Mouse (Mus musculus) neural tube, embryonic 10.5 days (tissue): Measurements from ENCODE around the gene Krtcap2.

Experiments used
- DNase-seq: peaks from one replicate; pipeline ENCODE4 v3.0.0-alpha.2; 2017; ENCODE audit warnings: low spot score; ENCODE audit errors: extremely low spot score

Gene Krtcap2

DNA sequence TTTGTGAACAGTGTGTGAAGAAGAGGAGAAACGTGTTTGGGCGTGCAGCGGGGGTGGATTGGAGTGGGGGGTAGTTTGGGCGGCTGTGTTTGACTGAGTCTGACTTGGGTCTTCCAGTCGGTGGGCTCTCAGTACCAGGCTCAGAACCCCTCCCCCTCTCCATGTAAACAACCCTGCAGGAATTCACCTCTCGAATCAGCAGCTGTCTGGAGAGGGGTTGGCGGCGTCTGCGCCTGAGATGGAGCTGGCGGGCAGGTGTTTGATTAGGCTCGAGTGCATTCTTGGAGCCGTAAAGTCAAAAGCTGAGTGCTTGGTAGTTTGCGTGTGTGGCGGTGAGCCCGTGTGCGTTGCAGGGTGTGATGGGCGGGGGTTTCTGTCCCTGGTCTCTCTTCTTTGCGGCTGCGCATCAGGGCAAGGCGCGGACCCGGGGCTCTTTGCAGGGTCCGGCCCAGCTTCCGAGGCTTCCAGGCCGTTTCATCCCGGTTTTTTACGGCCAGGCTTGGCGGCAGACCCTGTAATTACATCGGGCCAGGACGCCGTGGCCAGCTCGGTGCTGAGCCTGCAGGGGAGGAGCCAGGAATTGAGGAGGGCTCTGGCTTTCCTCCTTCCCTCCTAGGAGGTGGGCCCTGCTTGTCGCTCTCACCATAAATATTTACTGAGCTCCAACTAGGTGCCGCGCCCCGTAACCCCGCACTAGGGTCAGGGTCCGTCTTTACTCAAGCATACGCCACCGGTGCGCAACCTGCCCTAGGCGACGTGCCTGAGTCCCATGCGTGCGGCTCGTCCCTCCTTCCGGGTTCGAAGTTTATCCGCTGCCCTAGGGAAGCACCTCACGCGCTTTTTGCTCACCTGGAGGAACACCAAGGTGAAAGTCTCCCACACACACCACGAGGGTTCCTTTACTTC is 35.1 kb downstream of the Krtcap2 start, which contains the start of gene Efna1:
Efna1 (minus strand) TSS at position 537 of the 906 bp plus-strand sequence.
- DNase-seq: peak; percentile 61

DNA sequence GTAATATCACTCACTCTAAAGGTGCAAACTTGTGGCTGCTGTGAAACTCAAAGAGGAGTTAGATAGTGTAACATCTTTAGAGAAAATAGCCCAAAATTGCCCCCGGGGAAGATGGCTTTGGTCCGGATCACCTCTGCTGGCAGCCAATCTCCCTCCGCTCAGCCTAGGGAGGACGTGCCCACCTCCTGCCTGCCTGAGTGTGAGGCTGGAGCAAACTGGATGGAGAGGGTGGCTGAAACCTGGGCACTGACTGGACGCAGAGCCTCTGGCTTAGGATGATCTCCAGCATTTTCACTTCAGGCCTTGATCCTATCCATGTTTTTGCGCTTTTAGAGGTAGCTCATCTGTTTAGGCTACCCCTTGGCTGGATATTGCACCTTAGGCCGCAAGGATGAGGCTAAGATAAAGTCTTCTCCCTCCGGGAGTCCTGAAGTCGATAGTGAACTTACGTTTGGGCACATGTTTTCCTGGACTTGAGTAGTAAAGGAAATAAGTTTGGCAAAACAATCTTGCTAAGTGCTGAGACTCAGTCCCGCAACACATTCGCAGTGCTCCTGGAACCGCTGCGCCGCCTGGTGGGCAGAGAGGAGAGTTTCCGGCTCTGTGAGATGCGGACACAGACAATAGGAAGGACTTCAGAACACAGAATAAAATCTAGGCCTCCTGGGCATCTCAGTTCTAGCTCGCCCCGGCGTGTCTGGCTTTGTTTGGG is 36.0 kb downstream of the Krtcap2 start:
- DNase-seq: peak; percentile 84

DNA sequence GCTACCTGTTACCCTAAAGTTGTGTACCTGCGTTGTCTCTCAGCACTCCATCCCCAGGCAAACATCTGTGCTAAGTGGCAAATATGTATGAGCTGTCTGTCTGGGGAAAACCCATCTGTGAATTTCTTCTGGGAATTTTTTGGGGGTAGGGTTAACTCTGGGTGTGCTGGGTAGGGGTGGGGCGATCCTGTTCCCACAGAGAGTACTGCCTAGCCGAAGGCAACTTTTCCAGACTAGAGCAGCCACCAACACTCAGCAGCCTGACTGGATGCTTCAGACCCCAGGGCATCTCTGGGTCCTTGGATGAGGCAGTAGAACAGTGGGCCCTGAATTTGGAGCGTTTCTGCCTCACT is 36.5 kb downstream of the Krtcap2 start:
- no peak for DNase-seq

DNA sequence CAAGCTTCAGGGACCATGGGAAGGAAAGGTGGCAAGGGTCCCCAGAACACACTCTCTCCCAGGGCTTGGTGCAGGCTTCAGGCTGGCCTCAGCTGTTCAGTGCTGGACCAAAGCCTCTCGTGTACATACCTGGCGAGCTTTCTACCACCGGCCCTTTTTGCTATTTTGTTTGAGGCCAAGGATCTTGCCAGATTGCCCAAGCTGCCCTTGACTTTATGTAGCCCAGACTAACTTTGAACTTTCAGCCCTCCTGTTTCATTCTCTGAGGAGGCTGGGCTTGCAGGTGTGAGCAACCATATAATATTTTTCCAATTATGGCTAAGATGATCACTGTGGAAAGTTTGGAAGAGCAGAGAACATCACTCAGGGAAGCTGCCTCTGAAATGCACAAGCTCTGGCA is 38.5 kb downstream of the Krtcap2 start:
- no peak for DNase-seq

DNA sequence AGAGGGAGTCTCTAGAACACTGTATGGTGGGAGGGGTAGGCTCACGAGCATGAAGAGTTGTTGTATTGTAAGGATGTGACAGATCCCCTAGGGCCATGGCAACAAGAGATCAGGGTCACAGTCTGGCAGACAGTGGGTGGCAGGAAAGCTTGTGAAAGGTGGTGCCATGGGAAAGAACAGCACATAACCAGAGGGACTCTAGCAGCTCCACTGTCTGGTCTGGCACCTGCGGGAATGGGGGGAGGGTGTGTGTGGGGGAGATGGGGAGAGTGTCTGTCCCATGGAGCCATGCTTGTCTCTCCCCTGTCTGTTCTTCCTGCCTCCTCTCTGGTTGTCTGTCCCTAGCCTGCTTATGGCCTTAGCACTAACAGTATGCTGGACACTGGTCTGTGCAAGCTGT is 39.8 kb downstream of the Krtcap2 start:
- DNase-seq: no peak

DNA sequence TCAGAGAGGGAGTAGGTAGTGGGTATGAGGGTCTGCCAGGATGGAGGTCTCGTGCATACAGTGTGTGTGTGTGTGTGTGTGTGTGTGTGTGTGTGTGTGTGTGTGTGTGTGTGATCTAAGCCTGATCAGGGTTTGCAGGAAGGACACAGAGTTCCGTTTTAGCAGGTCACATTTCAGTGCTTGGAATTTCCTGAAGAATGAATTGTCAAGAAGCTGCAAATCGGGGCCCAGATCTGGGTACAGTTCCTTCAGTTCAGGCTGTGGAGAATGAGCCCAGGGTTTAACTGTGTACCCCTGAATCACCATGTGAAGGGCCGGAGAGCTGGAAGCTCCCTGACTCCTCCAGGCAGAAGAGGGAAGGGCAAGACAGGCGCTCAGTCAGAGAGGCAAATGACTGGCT is 41.5 kb downstream of the Krtcap2 start:
- DNase-seq: no peak

DNA sequence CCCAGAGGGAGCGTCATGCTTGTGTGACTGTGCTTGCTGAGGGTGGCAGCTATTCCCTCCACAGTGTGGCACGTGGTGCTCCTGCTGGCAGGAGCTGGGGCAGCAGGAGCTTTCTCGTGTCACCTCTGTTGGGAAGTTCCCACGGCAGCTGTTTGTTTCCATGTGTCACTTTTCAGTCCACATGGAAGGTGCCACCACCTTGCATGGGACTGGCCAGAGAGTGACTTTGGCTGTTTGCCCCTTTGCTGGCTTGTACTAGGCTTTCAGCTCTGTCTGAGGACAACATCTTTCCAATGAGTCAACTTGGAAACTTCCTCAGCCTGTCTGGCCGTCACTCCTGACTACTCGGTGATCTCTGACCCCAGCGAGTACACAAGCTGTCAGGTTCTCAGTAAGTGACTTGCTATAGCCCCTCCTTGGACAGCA is 42.8 kb downstream of the Krtcap2 start:
- no peak for DNase-seq

DNA sequence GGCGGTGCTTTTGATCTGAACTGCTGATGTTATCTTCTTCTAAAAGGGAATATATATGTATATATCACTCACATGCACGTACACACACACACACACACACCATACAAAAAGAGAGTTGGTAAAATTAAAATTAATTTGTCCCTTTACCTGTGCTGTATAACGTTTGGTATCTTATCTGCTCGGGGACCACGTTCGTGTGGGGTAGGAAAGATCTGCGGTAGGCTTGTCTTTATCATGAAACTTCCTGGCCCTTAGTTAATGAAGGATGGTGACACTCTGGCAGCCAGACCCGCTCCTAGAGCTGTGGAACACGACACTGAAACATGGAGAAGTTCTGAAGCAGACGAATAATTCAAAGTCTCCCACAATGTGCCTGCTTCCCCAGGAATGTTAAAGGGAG is 46.1 kb downstream of the Krtcap2 start:
- no peak for DNase-seq

DNA sequence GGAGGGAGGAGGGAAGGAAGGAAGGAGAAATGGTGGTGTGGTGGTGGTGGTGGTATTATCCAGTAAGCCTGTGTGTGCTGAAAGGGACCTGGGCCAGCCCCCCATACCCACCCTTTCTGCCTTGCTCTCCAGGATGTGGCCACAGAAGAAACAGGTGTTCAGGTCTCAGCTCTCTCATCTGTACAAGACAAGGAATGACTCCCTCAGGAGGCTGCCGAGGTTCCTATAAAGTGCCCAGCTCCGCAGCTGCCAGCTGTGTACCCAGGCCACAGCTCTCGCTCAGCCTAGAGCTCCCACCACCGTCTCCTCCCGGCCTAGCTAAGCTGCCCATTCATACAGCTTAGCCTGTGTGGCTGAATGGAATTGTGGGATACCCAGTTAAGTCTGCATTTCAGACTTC is 46.5 kb downstream of the Krtcap2 start:
- DNase-seq: no peak

DNA sequence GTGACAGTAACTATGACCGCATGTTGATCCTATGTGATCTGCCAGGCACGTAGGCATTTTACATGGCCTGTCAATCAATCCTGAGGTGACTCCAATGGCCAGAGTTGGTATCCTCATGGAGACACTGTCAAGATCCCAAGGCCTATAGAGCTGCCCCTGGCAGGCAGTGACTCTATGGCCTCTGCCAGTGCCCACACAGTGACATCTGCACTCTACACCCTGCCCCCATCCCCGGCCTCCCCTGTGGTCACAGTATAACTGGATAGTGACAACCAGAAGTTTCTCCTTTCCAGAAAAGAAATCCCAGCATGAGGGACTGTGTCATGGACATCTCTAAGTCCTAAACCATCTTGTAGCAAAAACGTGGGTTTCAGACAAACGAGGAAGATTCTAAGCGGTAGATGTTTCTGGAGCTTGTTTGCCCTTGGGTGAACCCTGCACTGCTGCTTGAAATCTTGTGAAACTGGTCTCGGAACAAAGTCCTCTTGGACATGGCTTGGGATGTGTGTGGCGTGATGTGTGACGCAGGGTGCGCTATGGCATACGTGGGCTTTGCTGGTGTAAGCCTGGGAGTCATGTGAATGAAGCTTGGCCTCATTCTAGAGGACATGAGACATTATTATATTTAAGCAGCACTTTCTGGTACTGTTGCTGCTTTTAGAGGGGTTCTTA is 47.6 kb downstream of the Krtcap2 start:
- no peak for DNase-seq

DNA sequence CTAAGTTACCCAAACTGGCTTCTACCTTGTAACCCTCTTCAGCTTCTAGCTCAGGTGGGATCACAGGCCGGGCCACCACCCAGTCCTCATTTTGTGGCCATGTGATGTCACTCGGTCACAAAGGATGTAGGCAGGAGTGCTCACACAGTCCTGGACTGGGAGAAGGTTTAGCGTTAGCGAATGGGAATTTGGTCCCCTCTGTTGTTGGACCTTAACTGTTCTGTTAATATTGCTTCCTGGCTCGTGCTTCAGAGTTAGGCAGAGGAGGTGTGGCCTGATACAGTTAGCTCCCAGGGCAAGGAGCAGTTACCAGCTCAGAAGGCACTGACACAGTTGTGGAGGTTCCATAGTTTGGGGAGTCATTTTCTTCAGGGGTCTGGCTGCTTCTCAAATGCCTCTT is 48.4 kb downstream of the Krtcap2 start:
- DNase-seq: no peak

DNA sequence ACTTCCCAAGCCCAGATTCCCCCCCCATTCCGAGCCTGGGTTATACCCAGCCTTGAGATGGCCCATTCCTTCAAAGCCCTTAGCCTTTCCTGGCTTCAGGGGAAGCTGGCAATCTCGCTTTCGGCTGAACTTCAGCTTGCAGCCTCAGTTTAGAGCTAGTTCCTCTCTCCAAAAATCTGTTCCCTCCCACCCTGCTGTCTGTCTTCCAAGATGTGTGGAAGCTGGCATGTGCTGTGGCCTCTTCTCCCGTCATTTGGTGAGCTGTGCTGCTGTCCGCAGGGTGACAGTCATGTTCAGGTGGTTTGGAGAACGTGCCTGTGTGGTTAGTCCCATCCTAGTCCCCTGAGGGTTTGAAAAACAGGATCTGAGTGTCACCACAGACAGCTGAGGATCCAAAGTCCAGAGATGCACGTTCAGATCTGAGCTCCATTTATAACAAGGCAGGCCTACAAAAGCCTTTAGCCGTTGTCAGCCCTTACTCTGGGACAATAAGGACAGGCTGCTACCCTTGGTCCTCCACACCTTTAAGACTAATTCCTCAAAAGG is 50.0 kb downstream of the Krtcap2 start:
- no peak for DNase-seq

DNA sequence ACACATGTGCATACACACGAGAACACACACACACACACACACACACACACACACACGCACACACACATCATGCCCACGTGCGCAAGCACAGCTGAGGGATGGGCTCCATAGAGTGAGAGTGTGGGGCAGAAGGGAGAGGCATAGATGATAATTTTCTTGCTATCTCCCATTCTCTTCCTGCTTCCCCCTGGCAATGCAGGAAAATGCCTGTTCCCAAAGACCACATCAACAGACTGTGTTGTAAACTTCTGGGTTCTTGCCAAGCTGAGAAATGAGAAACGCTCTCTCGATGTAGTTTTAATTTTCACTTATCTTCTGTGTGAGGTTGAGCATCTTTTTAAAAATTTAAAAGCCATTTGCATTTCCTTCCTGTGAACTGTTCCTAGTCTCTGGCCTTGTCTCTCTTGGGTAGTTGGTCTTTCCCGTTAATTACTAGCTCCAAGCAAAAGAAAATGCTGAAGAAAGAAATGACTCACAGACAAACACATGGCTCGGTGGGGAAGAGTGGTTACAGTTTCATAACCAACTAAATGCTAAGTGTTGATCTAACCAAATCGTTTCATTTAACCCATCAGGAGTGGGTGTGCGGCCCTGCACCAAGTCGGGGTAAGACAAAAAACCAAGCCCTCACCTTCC is 51.1 kb downstream of the Krtcap2 start:
- DNase-seq: no peak

DNA sequence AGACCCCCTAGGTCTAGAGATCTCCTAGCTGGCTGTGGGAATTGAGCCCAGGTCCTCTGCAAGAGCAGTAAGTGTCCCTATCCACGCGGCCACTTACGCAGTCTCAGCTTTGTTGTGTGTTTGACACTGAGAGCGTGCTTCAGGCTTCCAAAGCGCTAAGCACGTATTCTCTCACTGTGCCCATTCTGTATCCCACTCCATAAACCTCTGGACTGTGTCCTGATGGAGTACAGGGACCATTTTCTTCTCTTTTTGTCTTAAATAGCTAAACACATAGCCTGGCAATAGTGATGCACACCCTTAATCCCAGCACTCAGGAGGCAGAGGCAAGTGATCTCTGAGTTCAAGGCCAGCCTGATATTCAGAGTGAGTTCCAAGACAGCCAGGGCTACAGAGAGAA is 53.1 kb downstream of the Krtcap2 start:
- no peak for DNase-seq

DNA sequence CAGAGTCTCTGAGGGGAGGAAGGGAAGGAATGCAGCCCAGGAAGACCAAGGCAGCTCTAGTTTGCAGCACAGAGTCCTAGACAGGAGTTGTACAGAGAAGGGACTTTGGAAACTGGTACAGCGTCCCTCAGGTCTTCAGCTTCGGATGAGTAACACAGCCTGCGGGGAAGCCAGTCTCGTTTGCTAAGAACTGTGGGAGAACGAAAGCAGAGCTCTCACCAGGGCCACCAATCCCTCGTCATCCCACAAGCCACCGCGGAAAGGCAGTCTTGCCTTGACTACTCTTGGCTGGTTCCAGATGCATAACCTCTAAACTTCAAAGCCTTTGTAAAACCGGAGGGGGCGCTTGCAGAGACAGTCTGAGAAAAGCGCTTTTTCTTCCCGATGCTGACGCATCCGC is 53.7 kb downstream of the Krtcap2 start:
- peak; percentile 51 for DNase-seq
